Mouse (Mus musculus): Measurements from ENCODE around the gene Gckr.

- TF ChIP-seq POLR2A (IDR thresholded peaks at IDR 0.05; ENCODE audit: control insufficient read depth, extremely low read depth, insufficient read depth, low read length, poor library complexity) (no peak), CTCF (IDR thresholded peaks at IDR 0.05; ENCODE audit: borderline replicate concordance, control insufficient read depth, extremely low read depth, insufficient read depth, low read length, poor library complexity) (no peak)
These were observed 24.2 kb upstream of the Gckr start for GRCm38 (mm10) chr5:31273018-31273417.

All from thymus, adult 2 months (tissue).